Mouse (Mus musculus) B cell, adult 2 months (primary cell): ENCODE results near the gene Osbpl2.

Experiments used
- DNase-seq, 2 experiments: peaks; one replicate each; pipeline ENCODE4 v3.0.0; 2022

The Osbpl2 gene

DNA sequence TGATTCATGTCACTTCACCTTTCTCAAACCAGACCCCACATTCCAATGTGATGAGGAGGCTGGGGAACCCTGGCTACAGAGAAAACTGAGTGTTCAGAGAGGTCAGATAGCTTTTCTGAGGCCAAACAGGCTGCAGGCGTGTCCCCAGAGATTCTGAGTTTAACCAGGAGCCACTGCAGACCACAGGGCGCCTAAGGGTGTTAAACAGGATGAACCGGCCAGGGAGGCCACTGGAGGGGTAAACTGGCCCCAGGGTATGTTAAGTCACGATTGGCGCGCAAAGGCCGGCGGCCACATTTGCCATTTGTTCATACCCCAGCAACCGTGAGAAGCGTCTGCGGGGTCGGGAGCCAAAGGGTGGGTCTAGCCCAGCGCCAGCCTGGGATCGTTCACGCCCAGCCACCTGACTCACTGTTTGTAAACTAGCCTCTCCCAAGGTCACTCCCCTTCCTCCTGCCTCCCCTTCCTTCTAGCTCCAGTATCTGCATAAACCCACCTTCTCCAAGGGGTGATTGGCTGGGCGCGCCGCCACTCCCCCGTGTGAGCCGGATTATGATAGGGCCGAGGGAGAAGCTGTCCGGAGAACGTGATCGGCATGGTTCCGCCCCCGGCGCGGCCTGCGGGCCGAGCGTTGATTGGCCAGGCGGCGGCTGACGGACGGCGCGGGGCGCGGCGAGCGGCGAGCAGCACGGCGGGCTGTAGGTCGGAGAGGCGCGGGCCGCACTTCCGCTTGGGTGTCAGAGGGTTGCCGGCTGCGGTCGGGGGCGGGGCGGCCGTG, at the start of gene Osbpl2:
Osbpl2 (plus strand) TSS at position 646 of the 778 bp plus-strand sequence.
- DNase-seq = peak; percentile 96 to 97

DNA sequence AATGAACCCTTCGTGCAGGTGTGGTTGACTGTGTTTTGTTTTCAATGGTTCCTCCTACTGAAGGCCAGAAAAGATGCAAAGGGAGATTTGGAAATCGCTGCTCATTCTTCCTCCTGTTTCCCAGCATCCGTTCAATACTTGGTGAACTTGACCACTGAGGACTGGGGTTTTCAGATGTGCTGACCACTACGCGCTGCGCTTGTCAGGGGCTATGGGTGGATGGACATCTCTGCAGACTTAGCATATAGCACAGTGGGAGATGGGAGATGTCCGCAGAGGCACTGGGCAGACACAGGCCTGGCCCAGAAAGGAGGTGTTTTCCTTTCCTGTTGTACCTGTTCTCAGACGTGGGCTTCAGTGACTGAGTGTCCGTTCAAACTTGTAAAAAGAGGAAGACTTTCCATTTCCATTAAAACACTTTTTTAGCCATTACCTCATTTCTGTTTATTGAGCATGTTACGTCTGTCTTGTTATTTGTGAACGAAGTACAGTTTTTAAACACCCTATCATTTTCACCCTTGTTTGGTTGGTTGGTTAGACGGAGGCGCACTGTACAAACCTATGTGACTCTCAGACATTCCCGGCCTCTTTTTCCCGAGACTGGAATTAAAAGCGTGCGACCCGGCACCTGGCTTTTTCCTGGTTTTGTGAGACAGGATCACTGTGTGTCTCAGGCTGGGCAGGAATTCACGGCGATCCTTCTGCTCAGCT, 49.2 kb upstream of the Osbpl2 start:
- DNase-seq = no peak

DNA sequence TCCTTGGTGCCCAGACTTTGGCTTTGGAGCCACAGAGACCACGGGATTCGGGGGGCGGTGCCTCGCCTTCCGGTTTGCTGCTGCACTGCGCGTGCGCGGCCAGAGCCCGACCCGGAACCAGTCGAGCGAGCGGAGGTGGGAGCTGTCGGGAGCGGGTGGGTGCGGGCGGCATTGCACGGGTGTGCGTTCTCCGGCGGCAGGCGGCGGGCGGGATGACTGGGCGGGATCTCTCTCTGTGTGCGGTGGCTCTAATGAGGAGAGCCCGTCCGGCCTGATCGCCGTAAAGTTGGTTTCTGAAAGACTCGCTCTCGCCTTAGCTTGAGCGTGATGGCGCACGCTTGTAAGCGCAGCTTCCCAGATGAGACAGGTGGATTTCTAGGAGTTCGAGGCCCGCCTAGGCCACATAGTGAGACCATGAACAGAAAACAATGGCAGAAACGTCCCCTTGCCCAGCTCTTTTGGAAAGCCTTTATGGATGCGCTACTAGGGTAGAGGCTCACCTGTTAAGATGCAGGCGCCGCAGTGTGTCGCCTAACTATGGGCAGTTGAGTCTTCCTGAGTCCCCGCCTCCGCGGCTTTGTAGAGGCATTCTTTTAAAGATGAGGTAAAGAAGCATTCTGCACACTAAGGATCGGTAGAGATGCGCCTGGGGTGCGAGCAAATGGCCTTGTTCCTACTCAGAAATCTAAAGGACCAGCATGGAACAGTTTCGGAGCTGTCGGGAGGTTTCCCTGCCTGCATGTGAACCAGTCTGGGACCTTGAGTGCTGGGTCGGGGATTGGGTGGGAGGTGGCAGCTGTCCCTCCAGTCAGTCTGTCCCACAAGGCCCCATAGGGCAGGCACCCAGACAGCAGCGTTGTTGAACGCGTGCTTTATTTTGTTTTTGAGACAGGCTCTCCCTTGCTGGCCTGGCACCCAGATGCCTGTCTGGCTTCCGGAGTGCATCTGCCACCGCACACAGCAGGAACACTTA, 48.3 kb upstream of the Osbpl2 start, which contains the start of gene Mtg2:
Mtg2 (plus strand) TSS at position 108 of the 973 bp plus-strand sequence.
- peak; percentile 91 for DNase-seq

DNA sequence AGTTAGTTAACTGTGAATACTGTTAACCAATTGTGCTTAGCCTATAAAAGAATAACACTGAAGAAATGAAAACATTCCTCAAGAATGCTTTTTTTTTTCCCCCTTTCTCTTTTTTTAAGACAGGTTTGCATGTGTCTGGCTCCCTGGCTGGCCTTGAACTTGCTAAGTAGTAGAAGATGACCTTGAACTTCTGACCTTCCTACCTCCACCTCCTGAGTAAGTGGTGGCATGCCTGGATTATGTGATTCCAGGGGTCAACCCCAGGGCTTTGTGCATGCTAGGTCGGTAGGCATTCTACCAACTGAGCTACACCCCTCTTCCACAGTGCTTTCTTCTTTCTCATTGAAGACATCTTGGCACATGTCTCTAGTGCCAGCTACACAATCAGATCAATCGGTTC, 47.4 kb upstream of the Osbpl2 start:
- DNase-seq = no peak

DNA sequence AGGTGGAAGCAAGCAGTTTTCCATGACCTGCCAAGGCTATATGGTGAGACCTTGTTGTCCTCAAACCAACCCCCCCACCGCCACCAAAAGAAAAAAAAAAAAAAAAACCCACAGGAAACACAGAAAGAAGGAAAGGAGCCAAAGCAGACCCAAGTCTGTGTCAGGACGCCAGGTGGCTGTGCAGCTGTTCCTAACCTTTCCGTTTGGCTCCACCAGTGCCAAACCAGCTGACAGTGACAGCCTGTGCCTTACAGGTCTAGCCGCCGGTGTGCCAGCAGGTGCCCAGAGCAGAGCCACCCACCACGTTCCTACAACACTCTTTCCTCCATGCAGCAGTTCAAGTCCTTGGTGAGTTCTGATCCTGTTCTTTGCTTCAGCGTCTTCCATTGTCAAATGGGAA, 46.2 kb upstream of the Osbpl2 start:
- no peak for DNase-seq

DNA sequence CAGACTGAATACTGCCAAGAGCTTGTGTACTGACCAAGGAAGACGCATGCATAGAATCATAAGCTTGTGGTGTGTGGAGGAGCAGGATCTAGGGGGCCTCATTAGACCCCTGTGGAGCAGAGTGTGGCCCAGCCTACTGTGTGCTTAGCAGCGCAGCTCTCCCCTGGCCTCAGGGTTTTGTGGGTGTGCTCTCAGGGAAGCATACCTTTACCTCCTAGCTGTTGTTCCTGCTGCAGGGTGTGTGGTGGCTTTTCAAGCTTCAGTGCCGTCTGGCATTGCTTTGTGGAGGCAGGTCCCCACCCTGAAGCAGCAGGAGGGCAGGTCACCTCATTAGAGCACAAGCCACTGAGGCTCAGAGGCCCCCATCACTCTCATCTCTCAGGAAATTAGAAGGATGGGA, 41.5 kb upstream of the Osbpl2 start:
- no peak for DNase-seq

DNA sequence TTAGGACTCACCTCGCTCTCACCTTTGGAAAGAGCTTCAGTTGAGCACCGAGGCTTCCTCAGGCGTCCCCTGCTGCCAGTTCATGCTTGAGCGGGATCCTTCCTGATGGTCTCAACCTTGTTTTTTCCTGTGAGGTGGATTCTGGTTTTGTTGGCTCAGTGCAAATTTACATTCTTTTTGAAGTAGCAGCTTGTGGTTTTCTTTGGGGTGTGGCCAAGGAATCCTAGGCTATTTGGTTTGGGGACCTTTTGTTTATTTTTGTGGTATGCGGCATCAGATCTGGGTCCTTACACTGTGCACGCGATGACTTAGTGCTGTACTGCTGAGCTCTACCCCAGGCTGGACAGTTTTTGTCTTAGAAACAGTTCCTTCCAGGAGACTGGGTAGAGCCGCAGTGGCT, 38.4 kb upstream of the Osbpl2 start:
- no peak for DNase-seq

DNA sequence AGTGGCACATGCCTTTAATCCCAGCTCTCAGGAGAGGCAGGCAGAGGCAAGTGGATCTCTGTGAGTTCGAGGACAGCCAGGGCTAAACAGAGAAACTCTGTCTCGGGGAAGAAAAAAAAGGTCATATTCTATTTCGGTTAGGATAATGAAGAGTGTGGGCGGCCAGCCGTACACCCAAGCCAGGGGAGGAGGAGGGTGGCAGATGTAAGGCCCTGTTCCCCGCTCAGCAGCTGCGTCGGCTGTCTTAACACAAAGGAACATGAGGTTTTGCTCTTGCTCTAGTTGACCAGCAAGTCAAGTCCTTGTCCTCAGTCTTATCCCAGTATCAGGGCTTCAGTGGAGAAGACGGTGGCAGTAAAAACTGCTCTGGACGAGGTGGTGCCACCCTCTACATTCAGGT, 36.0 kb upstream of the Osbpl2 start:
- no peak for DNase-seq

DNA sequence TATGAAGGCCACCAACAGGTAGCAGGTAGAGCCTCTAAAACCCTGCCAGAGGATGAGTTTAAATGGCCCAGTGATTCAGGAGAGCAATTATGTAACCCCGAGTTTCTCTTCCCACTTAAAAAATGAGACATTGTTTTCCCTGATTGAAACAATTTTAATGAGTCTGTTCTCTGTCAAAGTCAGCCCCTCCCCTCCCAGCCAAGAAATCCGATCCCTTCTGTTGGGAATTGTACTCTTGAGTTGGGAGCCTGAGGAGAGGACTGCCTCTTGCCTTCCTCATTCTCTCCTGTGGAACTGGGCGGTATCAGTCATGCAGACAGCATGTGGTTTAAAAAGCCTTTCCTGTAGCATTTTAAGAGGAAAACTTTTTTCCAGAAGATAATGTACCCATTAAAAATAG, 34.5 kb upstream of the Osbpl2 start:
- no peak for DNase-seq

DNA sequence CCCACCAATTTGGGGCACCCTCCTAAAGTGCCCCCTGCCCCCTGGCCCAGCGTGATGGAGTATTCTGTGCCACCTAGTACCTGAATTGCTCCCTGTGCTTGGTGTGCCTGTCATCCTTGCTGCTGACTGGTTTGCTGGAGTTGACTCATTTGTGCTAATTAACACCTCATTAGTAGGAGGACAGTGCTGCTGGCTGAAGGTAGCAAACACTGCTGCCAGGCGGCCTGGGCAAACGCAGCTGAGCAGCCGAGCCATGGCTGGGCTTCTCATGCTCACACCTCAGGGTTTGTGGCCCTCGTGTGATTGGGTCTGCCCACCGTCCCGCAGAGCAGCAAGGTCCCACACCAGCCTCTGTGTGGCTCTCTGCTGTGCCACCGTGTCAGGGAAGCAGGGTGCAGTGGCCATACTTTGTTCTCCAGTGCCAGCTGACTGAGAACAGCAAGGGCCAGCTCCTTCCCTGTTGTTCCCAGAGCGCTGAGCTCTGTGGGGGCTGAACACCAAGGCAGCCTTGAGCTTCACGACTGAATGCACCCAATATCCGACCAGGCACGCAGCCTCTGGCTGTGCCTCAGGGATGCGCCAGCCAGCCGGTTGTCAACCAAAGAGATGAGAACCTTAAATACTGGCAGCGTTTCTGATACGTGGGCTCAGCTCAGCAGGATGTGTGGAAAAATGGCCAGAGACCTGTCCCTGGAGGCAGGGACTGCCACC, 33.0 kb upstream of the Osbpl2 start:
- DNase-seq = no peak

DNA sequence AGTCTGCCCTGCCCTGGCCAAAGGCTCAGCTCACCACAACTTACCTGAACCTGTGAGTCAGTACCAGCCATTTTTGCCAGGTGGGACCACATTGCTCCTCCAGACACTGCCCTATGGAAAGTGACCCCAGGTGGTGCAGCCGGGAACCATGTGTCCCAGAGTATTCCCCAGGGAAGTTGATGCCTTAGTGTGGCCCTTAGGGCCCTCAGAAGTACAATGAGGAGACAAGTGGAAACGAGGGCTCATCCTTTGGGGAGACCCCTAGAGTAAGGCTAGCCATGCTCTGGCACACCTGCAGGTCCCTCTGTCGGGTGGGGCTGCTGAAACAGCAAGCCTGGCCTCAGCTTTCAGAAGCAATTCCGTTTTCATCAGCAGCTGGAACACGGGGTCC, 32.5 kb upstream of the Osbpl2 start:
- DNase-seq = no peak

DNA sequence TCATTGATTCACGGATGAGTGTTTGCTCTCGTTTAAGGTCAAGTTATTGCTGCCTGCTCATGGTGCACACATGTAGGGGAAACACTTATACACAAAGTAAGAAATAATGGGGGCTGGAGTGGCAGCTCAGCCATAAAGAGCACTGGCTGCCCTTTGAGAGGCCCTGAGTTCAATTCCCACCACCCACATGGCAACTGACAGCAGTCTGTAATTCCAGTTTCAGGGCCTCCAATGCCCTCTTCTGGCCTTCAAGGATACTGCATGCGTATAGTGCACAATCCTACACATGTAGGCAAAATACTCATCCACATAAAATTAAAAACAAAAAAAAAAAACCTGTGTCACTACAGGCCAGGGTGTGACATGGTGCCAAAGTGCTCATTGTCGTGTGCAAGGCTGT, 31.6 kb upstream of the Osbpl2 start:
- no peak for DNase-seq

DNA sequence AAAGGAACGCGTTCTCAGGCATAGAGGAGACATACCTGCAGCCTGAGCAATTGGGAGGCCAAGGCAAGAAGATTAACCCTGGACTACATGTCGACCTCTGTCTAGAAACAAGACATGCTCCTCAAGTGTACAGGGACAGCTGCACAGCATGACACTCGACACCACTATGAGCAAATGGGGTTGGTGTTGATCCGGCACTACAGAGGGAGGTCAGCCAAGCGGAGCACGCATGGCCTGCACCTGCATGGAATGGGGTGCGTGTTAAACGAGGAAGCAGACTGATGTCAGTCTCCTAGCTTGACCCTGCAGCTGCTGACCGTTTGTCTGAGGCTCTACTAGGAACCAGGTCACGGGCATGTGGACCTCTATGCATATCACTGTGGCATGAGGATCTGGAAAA, 28.8 kb upstream of the Osbpl2 start:
- no peak for DNase-seq

DNA sequence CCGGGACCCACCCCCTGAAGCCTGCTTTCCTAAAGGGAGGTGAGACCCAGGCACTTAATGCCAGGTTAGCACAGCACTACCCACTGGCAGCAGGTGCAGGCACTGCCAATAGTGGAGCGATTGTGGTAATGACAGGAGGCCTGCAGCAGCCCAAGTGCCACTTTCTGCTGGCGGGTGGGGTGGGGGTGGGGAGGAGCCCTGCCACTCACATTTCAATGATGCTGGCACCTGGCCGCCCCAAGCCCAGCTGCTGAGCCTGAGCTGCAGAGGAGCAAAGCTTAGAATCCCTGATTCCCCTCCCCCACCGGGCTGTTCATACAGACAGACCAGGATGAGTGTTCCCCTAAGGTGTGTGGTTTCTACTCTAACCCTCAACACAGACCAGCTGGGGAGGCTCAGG, 23.4 kb upstream of the Osbpl2 start:
- DNase-seq = no peak

DNA sequence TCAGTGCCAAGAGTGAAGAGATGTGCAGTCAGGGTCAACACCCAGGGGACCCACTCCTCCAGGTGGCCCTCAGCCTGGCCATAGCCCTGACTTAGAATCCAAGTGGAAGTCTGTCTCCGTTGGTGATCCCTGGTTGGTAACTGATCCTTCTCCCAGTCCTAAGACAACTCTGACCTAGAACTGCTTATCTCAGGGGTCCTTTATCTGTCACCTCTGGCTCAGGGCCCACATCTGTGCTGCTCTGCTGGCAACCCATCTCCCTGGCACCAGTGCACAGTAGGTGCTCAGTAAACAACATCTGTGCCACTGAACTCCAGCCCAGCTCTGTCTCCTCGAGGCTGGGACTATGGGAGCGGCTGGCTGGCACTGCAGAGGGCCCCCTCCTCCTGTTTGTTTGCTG, 21.5 kb upstream of the Osbpl2 start:
- DNase-seq = no peak

DNA sequence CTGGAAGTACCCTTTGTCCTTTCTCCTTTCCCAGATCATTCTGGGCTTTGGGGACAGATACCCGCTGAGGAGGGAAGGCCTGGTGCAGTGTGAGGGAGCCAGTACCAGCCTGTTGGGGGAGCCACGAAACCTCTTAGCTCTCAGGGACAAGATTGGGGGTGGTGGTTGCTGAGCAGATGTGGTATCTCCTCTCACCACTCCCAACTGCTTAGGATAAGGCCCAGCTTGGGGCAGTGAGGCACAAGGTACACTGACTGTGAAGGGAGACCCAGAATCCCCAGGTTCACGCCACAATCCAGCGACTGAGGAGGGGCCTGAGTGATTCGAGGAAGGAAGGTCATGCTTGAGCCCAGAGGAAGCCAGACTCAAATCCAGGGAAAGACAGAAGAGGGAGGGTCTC, 20.9 kb upstream of the Osbpl2 start:
- DNase-seq = no peak

DNA sequence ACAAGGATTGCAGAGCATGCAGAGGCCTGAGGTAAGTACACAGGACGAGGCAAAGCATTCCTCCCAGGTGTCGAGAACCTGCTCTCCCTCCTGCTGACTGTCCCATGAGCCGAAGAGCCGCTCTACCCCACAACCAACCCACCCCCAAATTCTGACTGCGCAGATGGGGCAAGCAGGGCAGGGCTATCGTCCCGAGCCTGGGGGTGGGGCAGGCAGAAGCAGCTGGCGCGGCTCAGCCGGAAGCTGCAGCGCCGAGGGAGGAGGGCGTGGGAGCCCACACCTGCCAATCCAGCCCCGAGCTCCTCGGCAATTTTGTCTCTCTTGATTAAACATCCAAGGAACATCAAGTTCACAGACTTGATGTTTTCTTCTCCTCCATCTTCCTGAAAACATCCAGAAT, 19.6 kb upstream of the Osbpl2 start:
- peak in 1 of 2 experiments; percentile 26 for DNase-seq

DNA sequence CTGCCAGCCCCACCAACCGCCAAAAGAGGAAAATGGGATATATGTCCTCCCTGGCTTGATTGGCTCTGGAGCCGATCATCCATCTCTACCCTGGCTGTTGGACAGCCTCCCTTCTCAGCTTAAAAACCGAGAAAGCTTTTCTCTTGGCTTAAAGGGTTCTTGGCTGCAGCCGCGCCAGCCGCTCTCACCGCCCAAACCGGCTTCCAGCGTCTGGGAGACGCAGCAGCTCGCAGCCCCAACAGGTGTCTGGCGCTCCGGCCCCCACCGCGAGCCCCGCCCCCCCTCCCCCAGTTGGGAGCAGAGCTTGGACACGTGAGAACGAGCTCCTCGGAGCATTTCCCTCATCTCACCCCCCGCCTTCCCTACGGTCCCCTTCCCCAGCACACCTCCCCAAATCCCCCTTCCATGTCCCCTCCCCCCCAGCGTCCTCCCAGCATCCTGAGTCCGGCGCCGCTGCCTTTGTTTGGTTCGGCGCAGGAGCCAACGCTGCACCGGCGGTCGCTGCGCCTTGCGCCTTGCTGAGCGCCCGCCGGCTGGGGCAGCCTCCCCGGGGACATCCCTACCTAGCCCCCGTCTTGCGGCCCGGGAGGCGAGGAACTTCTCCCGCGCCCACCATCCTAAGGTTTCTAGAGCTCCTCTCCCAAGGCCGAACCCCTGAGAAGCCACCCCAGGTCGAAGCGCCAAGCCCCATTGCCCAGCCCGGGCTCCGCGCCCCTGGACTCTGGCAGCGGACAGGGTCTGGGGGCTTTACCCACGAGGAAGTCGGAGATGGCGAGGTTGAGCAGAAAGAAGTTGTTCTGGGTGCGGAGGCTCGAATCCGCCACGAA, 15.7 kb upstream of the Osbpl2 start:
- no peak for DNase-seq

DNA sequence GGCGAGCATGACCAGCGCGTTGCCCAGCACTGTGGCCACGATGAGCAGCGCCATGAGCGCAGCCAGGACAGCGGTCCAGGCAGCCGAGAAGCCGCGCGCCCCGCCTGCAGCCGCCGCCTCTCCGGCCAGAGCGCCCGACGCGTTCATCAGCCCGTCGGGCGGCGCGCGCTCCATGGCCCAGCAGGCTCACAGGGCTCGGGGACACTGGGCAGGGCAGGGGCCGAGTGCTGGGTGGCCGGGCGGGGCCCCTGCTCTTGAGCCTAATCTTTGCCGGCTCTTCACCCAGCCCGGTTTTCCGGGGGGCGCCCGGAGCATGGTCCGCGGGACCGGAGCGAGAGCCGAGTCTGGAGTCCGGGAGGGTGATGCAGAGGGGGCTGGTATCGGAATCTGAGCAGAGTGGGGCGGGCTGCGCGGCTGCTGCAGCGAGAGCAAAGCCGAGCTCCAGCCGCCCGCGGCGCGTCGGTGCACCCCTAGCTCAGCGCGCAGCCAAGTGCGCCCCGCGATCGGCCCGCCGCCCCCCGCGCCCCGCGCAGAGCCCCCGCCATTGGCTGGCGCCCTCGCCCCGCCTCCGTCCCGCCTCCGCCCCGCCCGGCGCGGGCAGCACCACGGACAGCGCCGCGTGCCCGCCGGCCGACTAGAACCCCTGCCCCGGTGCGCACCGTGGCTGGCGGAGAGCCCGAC, 15.0 kb upstream of the Osbpl2 start, which contains the start of gene Hrh3:
Hrh3 (minus strand) TSS at position 511 of the 681 bp plus-strand sequence.
- DNase-seq = peak; percentile 79 to 83

DNA sequence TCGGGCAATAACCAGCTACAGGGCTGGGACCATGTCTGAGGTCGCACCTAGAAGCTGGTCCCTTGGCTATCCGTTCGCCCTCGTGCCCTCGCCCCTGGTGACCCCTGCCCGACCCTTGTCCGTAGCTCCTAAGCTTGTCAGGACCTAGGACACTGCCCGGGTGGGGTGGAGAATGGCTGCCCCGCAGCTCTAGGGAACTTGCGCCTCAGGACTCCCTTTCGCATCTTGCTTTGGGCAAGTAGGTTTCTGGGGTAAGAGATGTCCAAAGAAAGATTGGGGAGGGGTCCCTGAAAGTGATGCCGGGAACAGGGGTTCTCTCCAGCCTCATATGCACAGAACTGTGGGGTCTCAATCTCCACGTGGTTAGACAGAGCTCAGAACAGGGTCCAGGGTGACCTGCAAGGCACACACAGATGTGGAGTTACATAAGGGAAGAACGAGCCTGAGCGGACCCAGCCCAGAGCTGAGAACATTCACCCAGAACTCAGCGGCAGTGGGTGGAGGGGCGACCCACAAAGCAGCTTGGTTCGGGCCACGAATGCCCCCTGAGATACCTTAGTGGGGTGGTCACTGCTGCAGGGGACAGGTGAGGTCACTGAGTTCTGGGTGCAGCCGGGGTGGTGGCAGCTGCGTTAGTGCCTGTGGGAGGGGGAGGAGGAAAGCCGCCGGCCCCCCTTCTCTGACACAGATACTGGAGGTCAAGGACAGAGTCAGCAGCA, 14.3 kb upstream of the Osbpl2 start:
- no peak for DNase-seq
